Mouse (Mus musculus): ENCODE data around the gene Tubb4a. TPM values are rescaled to one million over a fixed set of nuclear protein-coding genes. Genes with fewer than 3 reads are reported as not detected.

Tubb4a gene
- polyA plus RNA-seq, 1 experiment from 2014 or later = 121 TPM

DNA sequence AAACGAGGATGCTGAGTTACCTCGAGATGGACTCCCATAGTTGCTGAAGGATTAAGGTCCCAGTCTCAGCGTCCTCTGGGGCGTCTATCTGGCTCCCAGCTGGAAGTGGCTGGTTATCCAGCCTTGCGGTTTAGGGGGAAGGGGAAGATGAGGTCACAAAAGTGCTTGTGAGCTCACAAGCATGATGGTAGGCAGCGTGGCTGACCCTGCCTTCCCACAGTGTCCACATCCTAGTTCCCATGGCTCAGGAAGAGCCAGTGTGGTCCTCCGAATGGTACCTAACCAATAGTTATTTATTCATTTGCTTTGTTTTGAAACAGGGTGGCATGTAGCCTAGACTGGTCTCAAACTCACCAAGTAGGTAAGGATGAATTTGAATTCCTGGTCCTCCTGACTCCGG is 46.0 kb downstream of the Tubb4a start, which contains the start of gene Slc25a41:
Gene Slc25a41, minus strand, starts transcription at position 101 of the 400 bp plus-strand sequence.
- Histone ChIP-seq H3K4me1 (no peaks in the 10 kb centered on the region), H3K4me3 (replicated peaks) (no peak within 1 kb of the TSS), H3K9me3 (no peaks in the 10 kb centered on the region), H3K27ac (no peak within 1 kb of the TSS), H3K27me3 (peaks cover 24% of the 10 kb centered on the region), H3K9ac (no peak within 1 kb of the TSS), H3K4me2 (no peak within 1 kb of the TSS), H3K36me3 (replicated peaks) (peaks cover 16% of the 10 kb centered on the region)
- WGBS = 75% methylated on average over 8 of the region's 8 CpGs
- no peak for ATAC-seq (ENCODE audit: low FRiP score)

DNA sequence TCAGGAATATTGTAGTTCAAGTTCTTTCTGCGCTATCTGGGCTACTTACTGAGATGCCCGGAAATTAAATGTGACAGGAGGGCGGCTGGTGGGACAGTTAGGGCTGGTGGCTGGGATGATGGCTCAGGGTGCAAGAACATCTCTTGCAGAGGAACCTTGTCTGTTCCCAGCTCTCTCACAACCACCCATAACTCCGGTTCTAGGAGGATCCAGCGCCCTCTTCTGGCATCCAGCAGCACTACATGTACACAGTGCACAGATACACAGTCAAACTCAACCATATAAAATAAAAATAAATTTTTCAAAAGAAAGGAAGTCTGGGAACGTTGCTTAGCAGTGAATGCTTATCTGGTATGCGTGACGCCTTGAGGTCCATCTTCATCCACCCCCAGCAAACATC is 48.6 kb downstream of the Tubb4a start:
- no peak overlapping the region for H3K27ac ChIP-seq
- H3K9ac ChIP-seq = 0 out of 2 replicates have a peak overlapping the region, but pooled peaks have one; percentile 17
- peaks cover 24% of the 10 kb centered on the region for H3K27me3 ChIP-seq
- ATAC-seq (ENCODE audit: low FRiP score) = no peak
- WGBS = 42% methylated on average over 8 of the region's 8 CpGs
- no peak overlapping the region for H3K4me2 ChIP-seq
- no peak overlapping the region for H3K4me3 ChIP-seq (replicated peaks)
- H3K9me3 ChIP-seq = no peaks in the 10 kb centered on the region
- no peaks in the 10 kb centered on the region for H3K36me3 ChIP-seq (replicated peaks)
- no peaks in the 10 kb centered on the region for H3K4me1 ChIP-seq

DNA sequence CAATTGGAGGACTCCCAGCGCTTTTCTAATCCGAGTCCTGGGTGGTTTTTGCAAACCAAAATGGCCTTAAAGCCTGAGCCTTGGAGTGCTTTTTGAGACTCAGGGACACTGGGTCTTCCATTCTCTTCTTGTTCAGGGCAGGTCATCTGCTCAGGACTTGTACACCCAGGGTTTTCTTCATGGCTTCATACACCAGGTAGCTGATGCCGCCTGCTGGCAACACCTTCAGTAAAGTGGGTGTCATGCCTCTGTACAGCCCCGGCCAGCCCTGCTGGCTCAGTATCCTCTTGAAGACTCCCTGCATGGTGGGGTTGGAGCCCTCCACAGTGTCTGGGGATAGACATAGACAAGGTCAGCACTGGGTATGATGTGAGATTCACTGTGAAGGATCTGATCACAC is 54.7 kb downstream of the Tubb4a start:
- H3K4me2 ChIP-seq = no peak overlapping the region; the same call in 1 of the 2 replicates
- ATAC-seq (ENCODE audit: low FRiP score) = no peak
- H3K36me3 ChIP-seq (replicated peaks) = peaks cover 13% of the 10 kb centered on the region
- no peak overlapping the region for H3K9ac ChIP-seq
- H3K4me3 ChIP-seq (replicated peaks) = no peak overlapping the region
- peaks cover 26% of the 10 kb centered on the region for H3K4me1 ChIP-seq
- H3K27me3 ChIP-seq = peaks cover 4% of the 10 kb centered on the region
- no peaks in the 10 kb centered on the region for H3K9me3 ChIP-seq
- WGBS = 86% methylated on average over 4 of the region's 4 CpGs
- no peak overlapping the region for H3K27ac ChIP-seq

DNA sequence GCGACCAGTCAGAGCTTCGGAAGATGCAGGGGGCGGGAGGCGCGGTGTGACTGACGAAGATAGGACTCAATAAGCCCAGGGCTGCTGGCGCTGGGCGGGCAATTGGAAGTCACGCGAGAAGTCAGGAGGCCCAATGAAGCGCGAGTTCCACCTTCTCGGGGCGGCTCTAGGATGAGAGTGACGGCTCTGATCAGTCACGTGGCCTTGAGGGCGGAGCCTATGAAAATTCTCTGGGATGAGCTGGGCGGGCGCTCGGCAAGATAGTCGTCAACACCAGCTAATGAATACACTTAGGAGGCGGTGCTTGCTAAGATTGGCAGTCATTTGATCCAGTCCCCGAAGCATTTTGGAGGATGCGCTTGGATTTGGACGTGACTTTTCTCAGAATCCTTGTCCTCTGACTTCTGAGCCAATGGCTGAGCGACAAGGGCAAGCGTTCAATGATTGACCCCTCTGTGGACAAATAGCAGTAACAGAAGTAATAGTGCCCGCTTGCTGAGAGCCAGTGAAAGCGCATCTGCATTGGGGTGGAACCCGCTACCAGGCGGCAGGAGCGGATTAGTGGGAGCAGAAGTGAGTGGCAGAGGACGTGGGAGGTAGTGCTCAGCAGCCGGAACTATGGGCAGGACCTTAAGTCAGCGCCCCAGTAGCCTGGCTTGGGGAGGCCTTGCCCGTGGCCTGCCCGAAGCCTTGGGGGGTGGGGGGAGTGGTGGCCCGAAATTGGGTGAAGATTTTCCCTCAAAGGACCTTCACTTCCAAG is 55.7 kb downstream of the Tubb4a start:
- Histone ChIP-seq H3K4me3 (replicated peaks) (peak overlapping the region; percentile 96), H3K27me3 (no peaks in the 10 kb centered on the region; the same call in none of the 2 replicates), H3K9ac (peak overlapping the region; percentile 50), H3K4me1 (peaks cover 26% of the 10 kb centered on the region), H3K4me2 (peak overlapping the region; percentile 61), H3K27ac (peak overlapping the region; percentile 89), H3K9me3 (no peaks in the 10 kb centered on the region), H3K36me3 (replicated peaks) (peaks cover 23% of the 10 kb centered on the region)
- ATAC-seq (ENCODE audit: low FRiP score) = peak; percentile 95
- under 1% methylated on average over 38 of the region's 38 CpGs for WGBS

DNA sequence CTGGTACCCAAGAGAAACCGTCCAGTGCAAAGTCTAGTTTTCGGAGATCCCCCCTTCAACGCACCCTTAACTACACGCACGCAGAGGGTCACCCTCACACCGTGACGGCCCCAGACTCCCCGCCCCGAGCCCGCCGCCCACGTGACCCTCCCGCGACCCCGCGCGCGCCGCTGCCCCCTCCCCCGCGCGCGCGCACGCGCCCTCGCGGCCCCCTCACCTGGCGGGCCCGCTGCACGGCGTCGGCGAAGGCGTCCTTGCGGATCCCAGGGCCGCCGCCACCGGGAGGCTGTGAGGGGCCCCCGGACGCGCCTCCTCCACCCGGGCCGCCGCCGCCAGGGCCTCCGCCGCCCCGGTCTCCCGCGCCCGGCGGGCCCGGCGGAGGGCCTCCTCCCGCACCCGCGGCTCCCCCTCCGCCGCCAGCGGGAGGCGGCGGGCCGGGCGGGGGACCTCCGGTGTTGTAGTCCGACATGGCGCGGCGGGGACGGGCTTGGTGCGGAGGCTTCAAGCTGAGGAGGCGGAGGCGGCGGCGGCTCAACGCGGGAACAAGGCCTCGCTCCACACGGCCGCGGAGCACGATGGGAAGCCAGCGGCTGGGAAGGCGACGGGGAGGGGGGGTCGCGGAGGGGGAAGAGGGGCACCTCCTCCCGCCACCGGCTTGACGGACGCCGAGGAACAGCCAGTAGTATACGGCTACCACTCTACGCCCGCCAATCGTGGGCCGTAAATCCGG is 56.5 kb downstream of the Tubb4a start, which contains the start of gene Khsrp:
Gene Khsrp, minus strand, starts transcription at position 592 of the 730 bp plus-strand sequence.
- 2% methylated on average over 74 of the region's 99 CpGs for WGBS

More for the DNA sequence above, 56.5 kb downstream of the Tubb4a start, which contains the start of gene Khsrp:
- Histone ChIP-seq H3K4me1 (peaks cover 26% of the 10 kb centered on the region), H3K27ac (peak within 1 kb of the TSS; percentile 96), H3K9me3 (no peaks in the 10 kb centered on the region), H3K9ac (peak within 1 kb of the TSS; percentile 100), H3K4me2 (peak within 1 kb of the TSS; percentile 96), H3K4me3 (replicated peaks) (peak within 1 kb of the TSS; percentile 96), H3K36me3 (replicated peaks) (peaks cover 31% of the 10 kb centered on the region), H3K27me3 (no peaks in the 10 kb centered on the region; the same call in 1 of the 2 replicates)
- ATAC-seq (ENCODE audit: low FRiP score) = peak; percentile 0; the same call in 1 of the 2 replicates

Other genes starting within 250 kb of the Tubb4a start
- gene Acsbg2, start 213.3 kb downstream of the Tubb4a start, polyA plus RNA-seq (2016; fragmentation: Nextera tagmentation; extraction: Ambion mirVana) = not detected in 2 replicates
- 0.50 and 0.59 TPM in 2 replicates for gene 1700061G19Rik, start 212.3 kb downstream of the Tubb4a start, polyA plus RNA-seq (2016; fragmentation: Nextera tagmentation; extraction: Ambion mirVana)
- 87.6 and 97.8 TPM in 2 replicates for gene Mllt1, start 152.4 kb downstream of the Tubb4a start, polyA plus RNA-seq (2016; fragmentation: Nextera tagmentation; extraction: Ambion mirVana)
- gene Acer1, start 105.7 kb downstream of the Tubb4a start, polyA plus RNA-seq (2016; fragmentation: Nextera tagmentation; extraction: Ambion mirVana) = not detected in 2 replicates
- gene Clpp, start 97.5 kb downstream of the Tubb4a start, polyA plus RNA-seq (2016; fragmentation: Nextera tagmentation; extraction: Ambion mirVana) = 129 and 141 TPM in 2 replicates
- 30.0 and 34.9 TPM in 2 replicates for gene Alkbh7, start 90.4 kb downstream of the Tubb4a start, polyA plus RNA-seq (2016; fragmentation: Nextera tagmentation; extraction: Ambion mirVana)
- 0.61 TPM in 1 of 2 replicates, not detected in the other for gene Pspn, start 87.8 kb downstream of the Tubb4a start, polyA plus RNA-seq (2016; fragmentation: Nextera tagmentation; extraction: Ambion mirVana)
- gene Gtf2f1, start 76.5 kb downstream of the Tubb4a start, polyA plus RNA-seq (2016; fragmentation: Nextera tagmentation; extraction: Ambion mirVana) = 80.9 and 81.8 TPM in 2 replicates
- 0.45 and 0.64 TPM in 2 replicates for gene Gm17949, start 76.3 kb downstream of the Tubb4a start, polyA plus RNA-seq (2016; fragmentation: Nextera tagmentation; extraction: Ambion mirVana)
- gene Khsrp, start 56.3 kb downstream of the Tubb4a start, polyA plus RNA-seq (2016; fragmentation: Nextera tagmentation; extraction: Ambion mirVana) = 62.8 and 70.7 TPM in 2 replicates
- not detected in 2 replicates for gene Slc25a41, start 46.1 kb downstream of the Tubb4a start, polyA plus RNA-seq (2016; fragmentation: Nextera tagmentation; extraction: Ambion mirVana)
- 1.3 and 2.5 TPM in 2 replicates for gene Crb3, start 28.7 kb downstream of the Tubb4a start, polyA plus RNA-seq (2016; fragmentation: Nextera tagmentation; extraction: Ambion mirVana)
- gene Slc25a23, start 27.9 kb downstream of the Tubb4a start, polyA plus RNA-seq (2016; fragmentation: Nextera tagmentation; extraction: Ambion mirVana) = 20.3 and 21.3 TPM in 2 replicates
- gene Dennd1c, start 9.3 kb downstream of the Tubb4a start, polyA plus RNA-seq (2016; fragmentation: Nextera tagmentation; extraction: Ambion mirVana) = 5.2 and 5.9 TPM in 2 replicates
- 8.7 and 9.2 TPM in 2 replicates for gene Tnfsf9, start 17.5 kb upstream of the Tubb4a start, polyA plus RNA-seq (2016; fragmentation: Nextera tagmentation; extraction: Ambion mirVana)
- not detected in 2 replicates for gene Cd70, start 62.0 kb upstream of the Tubb4a start, polyA plus RNA-seq (2016; fragmentation: Nextera tagmentation; extraction: Ambion mirVana)
- 0.13 TPM in 1 of 2 replicates, not detected in the other for gene Tnfsf14, start 106.4 kb upstream of the Tubb4a start, polyA plus RNA-seq (2016; fragmentation: Nextera tagmentation; extraction: Ambion mirVana)
- 0.04 and 0.14 TPM in 2 replicates for gene C3, start 140.4 kb upstream of the Tubb4a start, polyA plus RNA-seq (2016; fragmentation: Nextera tagmentation; extraction: Ambion mirVana)
- gene Gpr108, start 160.7 kb upstream of the Tubb4a start, polyA plus RNA-seq (2016; fragmentation: Nextera tagmentation; extraction: Ambion mirVana) = 20.1 and 20.9 TPM in 2 replicates
- gene Trip10, start 161.7 kb upstream of the Tubb4a start, polyA plus RNA-seq (2016; fragmentation: Nextera tagmentation; extraction: Ambion mirVana) = 26.2 and 27.1 TPM in 2 replicates
- gene Vav1, start 191.3 kb upstream of the Tubb4a start, polyA plus RNA-seq (2016; fragmentation: Nextera tagmentation; extraction: Ambion mirVana) = 1.2 and 1.4 TPM in 2 replicates

All from forebrain, embryonic 12.5 days (tissue).